In the genomic region with DNA sequence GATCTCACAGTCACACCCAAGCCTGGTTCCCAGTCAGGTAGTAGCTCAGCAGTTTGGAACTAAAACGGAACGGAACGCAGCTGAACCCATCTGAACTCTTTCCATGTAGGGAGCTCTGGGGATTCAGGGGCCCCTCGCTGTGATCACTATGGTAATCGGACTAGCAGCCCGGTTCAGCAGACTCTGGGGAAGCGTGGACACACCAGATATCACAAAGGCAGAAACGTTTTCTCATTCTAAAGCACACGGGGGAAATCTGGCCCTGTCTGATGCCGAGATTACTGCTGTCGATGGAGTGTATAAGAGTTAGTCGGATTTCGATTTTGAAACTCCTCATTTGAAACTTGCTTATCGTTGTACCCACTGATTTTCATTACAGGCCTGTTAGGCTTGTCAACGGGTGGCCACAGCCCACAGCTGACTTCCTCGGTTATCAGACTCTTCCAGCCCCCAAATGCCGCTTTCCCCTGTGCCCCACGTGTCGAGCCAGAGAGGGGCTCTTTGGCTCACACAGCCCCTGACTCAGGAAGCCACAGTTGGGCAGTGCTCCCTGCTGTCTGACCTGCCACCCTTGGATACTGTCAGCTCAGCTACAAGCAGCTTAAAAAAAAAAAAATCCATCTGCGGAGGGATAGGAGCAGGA, we compare ENCODE assay signal across 10 mouse cellular contexts.
DNase-seq lines count a peak whose midpoint lies in the region; ATAC-seq and TF ChIP-seq lines count a peak whose summit lies in the region.
"Had no signal": no experiment of that assay in that cellular context is flagged by ENCODE, and none has a peak within 500 bp of the region (broad histone marks: within the 10 kb centered on the region; RNA-seq: fewer than 3 reads in every experiment).

No protein-coding gene starts in this region.

- TF ChIP-seq CTCF in lung, postnatal 0 days (IDR thresholded peaks at IDR 0.05) = no peak

- peak overlapping the region; percentile 15; the same call in 1 of the 2 replicates for H3K4me2 ChIP-seq in forebrain, embryonic 12.5 days
- H3K4me2 ChIP-seq in forebrain, embryonic 16.5 days (ENCODE audit: low read length) = no peak overlapping the region
- 0 out of 2 replicates have a peak overlapping the region, but pooled peaks have one; percentile 3 for H3K4me2 ChIP-seq in lung, postnatal 0 days (replicated peaks; ENCODE audit: low read depth, low read length)
- H3K4me2 ChIP-seq in liver, embryonic 12.5 days = peak overlapping the region; percentile 22; the same call in 1 of the 2 replicates

- H3K9me3 ChIP-seq in forebrain, embryonic 12.5 days = no peaks in the 10 kb centered on the region
- no peaks in the 10 kb centered on the region for H3K9me3 ChIP-seq in forebrain, embryonic 16.5 days (ENCODE audit: control insufficient read depth, low read length)
- no peaks in the 10 kb centered on the region for H3K9me3 ChIP-seq in lung, postnatal 0 days (ENCODE audit: low read length)
- H3K9me3 ChIP-seq in liver, embryonic 12.5 days (replicated peaks) = no peaks in the 10 kb centered on the region

- ATAC-seq in forebrain, embryonic 12.5 days (ENCODE audit: low FRiP score) = no peak
- ATAC-seq in forebrain, embryonic 16.5 days = no peak
- ATAC-seq in lung, postnatal 0 days = no peak
- 0 out of 2 replicates have a peak, but pooled peaks have one; percentile 10 for ATAC-seq in liver, embryonic 12.5 days

- no peak for TF ChIP-seq EP300 in lung, postnatal 0 days (IDR thresholded peaks at IDR 0.05)

- no peak overlapping the region for H3K4me3 ChIP-seq in forebrain, embryonic 12.5 days (replicated peaks)
- H3K4me3 ChIP-seq in forebrain, embryonic 16.5 days (replicated peaks; ENCODE audit: low read length) = no peak overlapping the region
- H3K4me3 ChIP-seq in lung, postnatal 0 days (ENCODE audit: low read depth, low read length) = no peak overlapping the region
- H3K4me3 ChIP-seq in liver, embryonic 12.5 days = no peak overlapping the region

- 33% methylated on average over 20 of the region's 20 CpGs for WGBS in forebrain, embryonic 12.5 days
- 33% methylated on average over 20 of the region's 20 CpGs for WGBS in forebrain, embryonic 16.5 days
- WGBS in lung, postnatal 0 days = 44% methylated on average over 20 of the region's 20 CpGs
- WGBS in liver, embryonic 12.5 days (ENCODE audit: insufficient replicate concordance) = 14% methylated on average over 20 of the region's 20 CpGs

- peaks cover 6% of the 10 kb centered on the region; the same call in 1 of the 2 replicates for H3K4me1 ChIP-seq in forebrain, embryonic 12.5 days
- H3K4me1 ChIP-seq in forebrain, embryonic 16.5 days (replicated peaks; ENCODE audit: control insufficient read depth, insufficient read depth, low read length) = no peaks in the 10 kb centered on the region
- no peaks in the 10 kb centered on the region for H3K4me1 ChIP-seq in lung, postnatal 0 days (ENCODE audit: insufficient read depth, low read depth, low read length)
- 0 out of 2 replicates have a peak, but pooled peaks cover 5% of the 10 kb centered on the region for H3K4me1 ChIP-seq in liver, embryonic 12.5 days

- no peak for DNase-seq in lung, postnatal 0 days (ENCODE audit: low spot score)
- DNase-seq in lung, postnatal 10 days = no peak
- DNase-seq in retina, postnatal 1 day = peak; percentile 40
- DNase-seq in adrenal gland, postnatal 36 days = no peak
- no peak for DNase-seq in right cerebral cortex, postnatal 4 days
- DNase-seq: cerebellum, adult 2 months; kidney, postnatal 10 days had no signal

- no peak overlapping the region for H3K27ac ChIP-seq in forebrain, embryonic 12.5 days
- H3K27ac ChIP-seq in forebrain, embryonic 16.5 days (ENCODE audit: low read length) = no peak overlapping the region
- H3K27ac ChIP-seq in lung, postnatal 0 days (ENCODE audit: low read length) = no peak overlapping the region
- H3K27ac ChIP-seq in liver, embryonic 12.5 days = no peak overlapping the region

- H3K9ac ChIP-seq in forebrain, embryonic 12.5 days = no peak overlapping the region
- H3K9ac ChIP-seq in forebrain, embryonic 16.5 days (replicated peaks; ENCODE audit: low read depth, low read length) = no peak overlapping the region; the same call in 1 of the 2 replicates
- no peak overlapping the region for H3K9ac ChIP-seq in lung, postnatal 0 days (replicated peaks; ENCODE audit: low read depth)
- H3K9ac ChIP-seq in liver, embryonic 12.5 days = no peak overlapping the region

- no peaks in the 10 kb centered on the region for H3K27me3 ChIP-seq in forebrain, embryonic 12.5 days
- H3K27me3 ChIP-seq in forebrain, embryonic 16.5 days (replicated peaks; ENCODE audit: control insufficient read depth, insufficient read depth, low read length) = no peaks in the 10 kb centered on the region
- H3K27me3 ChIP-seq in lung, postnatal 0 days (replicated peaks; ENCODE audit: insufficient read depth, low read length) = no peaks in the 10 kb centered on the region
- H3K27me3 ChIP-seq in liver, embryonic 12.5 days (replicated peaks) = 0 out of 2 replicates have a peak, but pooled peaks cover 8% of the 10 kb centered on the region

- H3K36me3 ChIP-seq in forebrain, embryonic 12.5 days (replicated peaks) = no peaks in the 10 kb centered on the region
- no peaks in the 10 kb centered on the region for H3K36me3 ChIP-seq in forebrain, embryonic 16.5 days (ENCODE audit: control insufficient read depth, insufficient read depth)
- H3K36me3 ChIP-seq in lung, postnatal 0 days (ENCODE audit: insufficient read depth, low read length) = no peaks in the 10 kb centered on the region
- no peaks in the 10 kb centered on the region for H3K36me3 ChIP-seq in liver, embryonic 12.5 days
